Mouse (Mus musculus): ENCODE data around the gene Epha4.

Epha4 gene

GRCm38 (mm10) chr1:77512431-77513195 is 2.3 kb downstream of the Epha4 start:
- no peak for DNase-seq (ENCODE audit: low spot score)

GRCm38 (mm10) chr1:77512059-77512407 is 2.9 kb downstream of the Epha4 start:
- DNase-seq (ENCODE audit: low spot score) = no peak

- no peak for DNase-seq (ENCODE audit: low spot score)
These were observed 3.4 kb downstream of the Epha4 start for GRCm38 (mm10) chr1:77511372-77512058.

GRCm38 (mm10) chr1:77510623-77511022 is 4.3 kb downstream of the Epha4 start:
- no peak for DNase-seq (ENCODE audit: low spot score)

GRCm38 (mm10) chr1:77506856-77507200 is 8.1 kb downstream of the Epha4 start:
- DNase-seq (ENCODE audit: low spot score) = no peak

- DNase-seq (ENCODE audit: low spot score) = no peak
These were observed 8.6 kb downstream of the Epha4 start for GRCm38 (mm10) chr1:77506038-77506855.

- no peak for DNase-seq (ENCODE audit: low spot score)
These were observed 9.6 kb downstream of the Epha4 start for GRCm38 (mm10) chr1:77505263-77505662.

- no peak for DNase-seq (ENCODE audit: low spot score)
These were observed 10.1 kb downstream of the Epha4 start for GRCm38 (mm10) chr1:77504813-77505212.

- no peak for DNase-seq (ENCODE audit: low spot score)
These were observed 11.1 kb downstream of the Epha4 start for GRCm38 (mm10) chr1:77503711-77504181.

- DNase-seq (ENCODE audit: low spot score) = no peak
These were observed 12.3 kb downstream of the Epha4 start for GRCm38 (mm10) chr1:77502554-77503119.

GRCm38 (mm10) chr1:77501363-77501933 is 13.4 kb downstream of the Epha4 start:
- no peak for DNase-seq (ENCODE audit: low spot score)

- DNase-seq (ENCODE audit: low spot score) = no peak
These were observed 17.4 kb downstream of the Epha4 start for GRCm38 (mm10) chr1:77497506-77497905.

- no peak for DNase-seq (ENCODE audit: low spot score)
These were observed 18.3 kb downstream of the Epha4 start for GRCm38 (mm10) chr1:77496468-77497181.

GRCm38 (mm10) chr1:77495790-77496158 is 19.1 kb downstream of the Epha4 start:
- DNase-seq (ENCODE audit: low spot score) = no peak

- DNase-seq (ENCODE audit: low spot score) = no peak
These were observed 19.7 kb downstream of the Epha4 start for GRCm38 (mm10) chr1:77495030-77495789.

GRCm38 (mm10) chr1:77493841-77494635 is 20.9 kb downstream of the Epha4 start:
- DNase-seq (ENCODE audit: low spot score) = no peak

- no peak for DNase-seq (ENCODE audit: low spot score)
These were observed 24.7 kb downstream of the Epha4 start for GRCm38 (mm10) chr1:77490166-77490565.

- DNase-seq (ENCODE audit: low spot score) = no peak
These were observed 25.5 kb downstream of the Epha4 start for GRCm38 (mm10) chr1:77489387-77489786.

GRCm38 (mm10) chr1:77487856-77488462 is 26.9 kb downstream of the Epha4 start:
- no peak for DNase-seq (ENCODE audit: low spot score)
